Mouse (Mus musculus) intestine, embryonic 14.5 days (tissue): ENCODE measurements around the gene Lims1. TPM values are rescaled to one million over a fixed set of nuclear protein-coding genes. Genes with fewer than 3 reads are reported as not detected.

ENCODE experiments used
- ATAC-seq: fragments of 200-750 bp; cut with Nextera tagmentation; replicated peaks from 2 replicates; pipeline ENCODE4 v1.8.0; 2017; ENCODE audit warnings: low read depth, moderate number of reproducible peaks, moderate TSS enrichment, moderate library complexity; ENCODE audit not compliant: low FRiP score, low TSS enrichment
- DNase-seq: peaks from one replicate; pipeline ENCODE4 v3.0.0-alpha.2; 2018; ENCODE audit warnings: low spot score
- H3K27ac ChIP-seq: fragments of 300-500 bp; sonication (generic); 2 replicates; pipeline ENCODE4 v1.5.1; 2014; ENCODE audit warnings: low read depth, mild to moderate bottlenecking, control low read depth
- H3K27me3 ChIP-seq: fragments of 300-500 bp; sonication (generic); replicated peaks from 2 replicates; pipeline ENCODE4 v1.6.1; 2014; ENCODE audit warnings: low read length, control low read depth; ENCODE audit not compliant: control insufficient read depth, insufficient read depth
- H3K36me3 ChIP-seq: fragments of 300-500 bp; sonication (generic); 2 replicates; pipeline ENCODE4 v1.6.1; 2014; ENCODE audit warnings: low read length, control low read depth; ENCODE audit not compliant: control insufficient read depth, insufficient read depth
- H3K4me1 ChIP-seq: fragments of 300-500 bp; sonication (generic); replicated peaks from 2 replicates; pipeline ENCODE4 v1.6.1; 2014; ENCODE audit warnings: low read length, control low read depth, mixed read lengths; ENCODE audit not compliant: control insufficient read depth, insufficient read depth
- H3K4me2 ChIP-seq: fragments of 300-500 bp; sonication (generic); 2 replicates; pipeline ENCODE4 v1.6.1; 2014; ENCODE audit warnings: low read length
- H3K4me3 ChIP-seq: fragments of 300-500 bp; sonication (generic); 2 replicates; pipeline ENCODE4 v1.5.1; 2014; ENCODE audit warnings: low read depth, low read length, control low read depth, mixed read lengths
- H3K9ac ChIP-seq: fragments of 300-500 bp; sonication (generic); 2 replicates; pipeline ENCODE4 v1.6.1; 2014; ENCODE audit warnings: mild to moderate bottlenecking, low read length
- H3K9me3 ChIP-seq: fragments of 300-500 bp; sonication (generic); 2 replicates; pipeline ENCODE4 v1.6.1; 2016; ENCODE audit warnings: low read length, control low read depth; ENCODE audit not compliant: control insufficient read depth
- WGBS: fragments of 180-500 bp; shearing (Covaris S2); extraction: QIAGEN DNeasy Blood & Tissue Kit; methylation state at CpG from one replicate; pipeline ENCODE4 v1.1.7; 2014; 5-methylcytosine and 5-hydroxymethylcytosine counted together
- polyA plus RNA-seq: library from polyadenylated mRNA; unstranded; fragments of >200 nt; fragmentation: Nextera tagmentation; extraction: Ambion mirVana; gene quantifications from 2 replicates; pipeline ENCODE4 v1.2.1, GENCODE M21; 2014

Lims1 gene
- 134 and 156 TPM in 2 replicates for polyA plus RNA-seq

GRCm38 (mm10) chr10:58323028-58323991, at the start of gene Lims1:
Gene Lims1 (plus strand): TSS chr10:58323466.
- under 1% methylated on average over 81 of the region's 86 CpGs for WGBS
- Histone ChIP-seq H3K9ac (peak within 1 kb of the TSS; percentile 83), H3K4me1 (peaks cover 18% of the 10 kb centered on the region), H3K27me3 (no peaks in the 10 kb centered on the region), H3K27ac (peak within 1 kb of the TSS; percentile 86), H3K9me3 (no peaks in the 10 kb centered on the region), H3K36me3 (no peaks in the 10 kb centered on the region), H3K4me3 (peak within 1 kb of the TSS; percentile 75), H3K4me2 (peak within 1 kb of the TSS; percentile 72)
- DNase-seq (peak; percentile 100), ATAC-seq (peak; percentile 100)

- Histone ChIP-seq H3K9me3 (no peaks in the 10 kb centered on the region), H3K9ac (no peak overlapping the region), H3K27ac (no peak overlapping the region), H3K36me3 (peaks cover 68% of the 10 kb centered on the region), H3K27me3 (no peaks in the 10 kb centered on the region), H3K4me2 (no peak overlapping the region), H3K4me1 (no peaks in the 10 kb centered on the region), H3K4me3 (no peak overlapping the region)
- 93% methylated on average over 7 of the region's 7 CpGs for WGBS
- DNase-seq (no peak), ATAC-seq (no peak)
These were observed 41.0 kb upstream of the Lims1 start for GRCm38 (mm10) chr10:58282238-58282637.

GRCm38 (mm10) chr10:58290742-58291141, 32.5 kb upstream of the Lims1 start:
- no peaks in the 10 kb centered on the region for H3K27me3 ChIP-seq
- ATAC-seq (no peak), DNase-seq (no peak)
- no peak overlapping the region for H3K9ac ChIP-seq
- no peaks in the 10 kb centered on the region for H3K4me1 ChIP-seq
- 57% methylated on average over 3 of the region's 3 CpGs for WGBS
- H3K27ac ChIP-seq = no peak overlapping the region
- H3K4me3 ChIP-seq = no peak overlapping the region
- H3K36me3 ChIP-seq = peaks cover 94% of the 10 kb centered on the region
- no peaks in the 10 kb centered on the region for H3K9me3 ChIP-seq
- no peak overlapping the region for H3K4me2 ChIP-seq

- no peak overlapping the region for H3K9ac ChIP-seq
- 95% methylated on average over 3 of the region's 3 CpGs for WGBS
- DNase-seq (no peak), ATAC-seq (no peak)
- no peak overlapping the region for H3K27ac ChIP-seq
- no peaks in the 10 kb centered on the region for H3K4me1 ChIP-seq
- H3K27me3 ChIP-seq = no peaks in the 10 kb centered on the region
- H3K36me3 ChIP-seq = peaks cover 94% of the 10 kb centered on the region
- H3K9me3 ChIP-seq = no peaks in the 10 kb centered on the region
- H3K4me3 ChIP-seq = no peak overlapping the region
- H3K4me2 ChIP-seq = no peak overlapping the region
These were observed 29.0 kb upstream of the Lims1 start for GRCm38 (mm10) chr10:58294246-58294645.

- ATAC-seq (no peak), DNase-seq (no peak)
- Histone ChIP-seq H3K36me3 (peaks cover 96% of the 10 kb centered on the region), H3K4me1 (no peaks in the 10 kb centered on the region), H3K4me2 (no peak overlapping the region), H3K9me3 (no peaks in the 10 kb centered on the region), H3K27ac (no peak overlapping the region), H3K27me3 (no peaks in the 10 kb centered on the region), H3K9ac (no peak overlapping the region), H3K4me3 (no peak overlapping the region)
- WGBS = 99% methylated on average over 3 of the region's 3 CpGs
These were observed 27.7 kb upstream of the Lims1 start for GRCm38 (mm10) chr10:58295605-58296004.

GRCm38 (mm10) chr10:58304996-58305395, 18.3 kb upstream of the Lims1 start:
- ATAC-seq (no peak), DNase-seq (no peak)
- Histone ChIP-seq H3K27me3 (no peaks in the 10 kb centered on the region), H3K4me3 (no peak overlapping the region), H3K9ac (no peak overlapping the region), H3K36me3 (peaks cover 59% of the 10 kb centered on the region), H3K27ac (no peak overlapping the region), H3K4me1 (no peaks in the 10 kb centered on the region), H3K9me3 (no peaks in the 10 kb centered on the region), H3K4me2 (no peak overlapping the region)
- WGBS = 91% methylated on average over 7 of the region's 7 CpGs

GRCm38 (mm10) chr10:58306897-58307296, 16.4 kb upstream of the Lims1 start:
- DNase-seq (no peak), ATAC-seq (no peak)
- 88% methylated on average over 3 of the region's 3 CpGs for WGBS
- Histone ChIP-seq H3K9ac (no peak overlapping the region), H3K4me2 (no peak overlapping the region), H3K27ac (no peak overlapping the region), H3K4me3 (no peak overlapping the region), H3K27me3 (no peaks in the 10 kb centered on the region), H3K9me3 (no peaks in the 10 kb centered on the region), H3K36me3 (peaks cover 55% of the 10 kb centered on the region), H3K4me1 (no peaks in the 10 kb centered on the region)

- H3K4me3 ChIP-seq = no peak overlapping the region
- H3K36me3 ChIP-seq = peaks cover 37% of the 10 kb centered on the region
- no peaks in the 10 kb centered on the region for H3K4me1 ChIP-seq
- DNase-seq (no peak), ATAC-seq (no peak)
- H3K9me3 ChIP-seq = peaks cover 5% of the 10 kb centered on the region
- no peak overlapping the region for H3K27ac ChIP-seq
- no peak overlapping the region for H3K4me2 ChIP-seq
- H3K27me3 ChIP-seq = no peaks in the 10 kb centered on the region
- no peak overlapping the region for H3K9ac ChIP-seq
- WGBS = 63% methylated on average over 1 of the region's 1 CpGs
These were observed 12.5 kb upstream of the Lims1 start for GRCm38 (mm10) chr10:58310791-58311190.

GRCm38 (mm10) chr10:58312887-58313286, 10.4 kb upstream of the Lims1 start:
- H3K9me3 ChIP-seq = peaks cover 5% of the 10 kb centered on the region
- H3K4me1 ChIP-seq = no peaks in the 10 kb centered on the region
- over 99% methylated on average over 5 of the region's 5 CpGs for WGBS
- H3K27me3 ChIP-seq = no peaks in the 10 kb centered on the region
- no peak overlapping the region for H3K4me2 ChIP-seq
- H3K4me3 ChIP-seq = no peak overlapping the region
- ATAC-seq = no peak
- DNase-seq = no peak
- H3K36me3 ChIP-seq = peaks cover 24% of the 10 kb centered on the region
- H3K9ac ChIP-seq = no peak overlapping the region
- no peak overlapping the region for H3K27ac ChIP-seq
